Mouse (Mus musculus): Measurements from ENCODE around the gene Ascl1.

DNA sequence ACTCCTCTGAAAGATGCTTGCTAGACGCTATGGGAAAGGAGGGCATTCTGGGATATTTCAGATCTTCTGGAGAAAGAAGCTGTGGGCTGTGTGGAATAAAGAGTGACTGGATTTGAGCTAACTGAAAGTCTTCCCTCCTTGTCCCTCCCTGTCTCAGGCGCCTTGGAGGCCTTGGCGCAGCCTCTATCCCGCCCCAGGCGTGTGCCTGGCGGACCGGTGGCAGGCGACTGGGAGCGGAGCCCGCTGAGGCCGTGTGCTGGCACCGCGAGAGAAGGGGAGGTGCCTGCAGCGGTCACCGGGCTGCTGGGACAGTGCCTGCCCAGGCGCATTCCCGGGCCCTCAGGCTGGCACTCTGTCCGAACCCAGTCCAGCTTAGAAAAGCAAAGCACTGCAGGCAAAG lies 1.1 kb upstream of the Ascl1 start:
- TF ChIP-seq CTCF (IDR thresholded peaks at IDR 0.05; ENCODE audit: low read depth, low read length) (no peak), POLR2A (IDR thresholded peaks at IDR 0.05; ENCODE audit: insufficient read depth, low read length) (no peak)
